Mouse (Mus musculus) megakaryocyte, adult 5-6 weeks (primary cell): ENCODE data around the gene Tmem37. TPM values are rescaled to one million over a fixed set of nuclear protein-coding genes. Genes with fewer than 3 reads are reported as not detected.
A peak's percentile ranks its signal among the peaks of the same experiment; 100 is the strongest.

Source experiments
- ATAC-seq: 2 replicates; pipeline ENCODE4 v1.8.0; 2016; ENCODE audit warnings: mild to moderate bottlenecking, inconsistent platforms; ENCODE audit not compliant: poor library complexity, severe bottlenecking
- total RNA-seq, 2 experiments: library from RNA; stranded (forward) in 1 of 2; stranded (reverse) in 1 of 2; fragments of 153-499, 151-499 nt in 1 of 2; fragments of 221-1000, 200-1000 nt in 1 of 2; gene quantifications; 2 replicates each; pipeline versions ENCODE4 v1.2.3 to v1.2.4; 2015 to 2017

Gene Tmem37
- total RNA-seq, 2 experiments from 2014 or later: not detected

GRCm38 (mm10) chr1:120060687-120061086, 13.2 kb downstream of the Tmem37 start:
- ATAC-seq: no peak

- ATAC-seq: no peak
Observed at GRCm38 (mm10) chr1:120057674-120058430, 16.0 kb downstream of the Tmem37 start.

- ATAC-seq: peak; percentile 20; the same call in 1 of the 2 replicates
Observed at GRCm38 (mm10) chr1:120057044-120057443, 16.8 kb downstream of the Tmem37 start.

- no peak for ATAC-seq
Observed at GRCm38 (mm10) chr1:120056236-120056635, 17.6 kb downstream of the Tmem37 start.

- peak; percentile 90 for ATAC-seq
Observed at GRCm38 (mm10) chr1:120055475-120055874, 18.4 kb downstream of the Tmem37 start.

GRCm38 (mm10) chr1:120054997-120055396, 18.9 kb downstream of the Tmem37 start:
- ATAC-seq: peak; percentile 14

- ATAC-seq: no peak
Observed at GRCm38 (mm10) chr1:120051070-120051469, 22.8 kb downstream of the Tmem37 start.

- ATAC-seq: no peak
Observed at GRCm38 (mm10) chr1:120047325-120047724, 26.5 kb downstream of the Tmem37 start.

DNA sequence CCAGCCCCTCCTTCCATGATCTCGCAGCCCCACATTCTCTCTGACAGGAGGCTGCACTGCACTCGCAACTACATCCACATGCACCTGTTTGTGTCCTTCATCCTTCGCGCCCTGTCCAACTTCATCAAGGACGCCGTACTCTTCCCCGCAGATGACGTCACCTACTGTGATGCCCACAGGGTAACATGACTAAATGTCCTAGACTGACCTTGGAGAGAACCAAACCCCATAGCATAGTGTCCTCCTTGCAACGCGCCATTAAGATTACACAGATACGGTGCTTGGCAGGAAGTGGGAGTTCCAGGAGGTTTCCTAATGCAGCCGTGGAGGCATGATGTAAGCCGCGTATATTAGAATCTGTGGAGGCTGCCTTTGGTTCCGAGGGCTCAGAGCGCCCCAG, 29.3 kb downstream of the Tmem37 start:
- peak; percentile 47 for ATAC-seq

- ATAC-seq: no peak
Observed at GRCm38 (mm10) chr1:120042421-120042820, 31.5 kb downstream of the Tmem37 start.

DNA sequence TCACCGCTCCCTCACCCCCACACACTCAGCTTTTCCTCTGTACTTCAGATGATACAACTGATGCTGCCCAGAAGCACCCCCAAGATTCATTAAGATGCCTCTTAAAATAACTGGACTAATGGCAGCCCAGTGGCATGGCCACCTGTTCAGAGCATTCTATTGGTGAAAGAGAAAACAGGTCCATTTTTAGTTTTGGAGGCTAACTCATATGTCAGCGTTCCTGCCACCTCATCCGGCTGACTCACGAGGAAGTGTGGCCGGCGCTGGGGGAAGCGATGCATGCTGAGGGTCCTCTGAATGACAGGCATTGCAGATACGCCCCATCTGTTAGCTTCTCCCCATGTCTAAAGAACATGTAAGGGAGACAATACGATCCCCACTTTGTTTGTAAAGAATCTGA, 35.3 kb downstream of the Tmem37 start:
- ATAC-seq: no peak

GRCm38 (mm10) chr1:120037021-120037683, 36.7 kb downstream of the Tmem37 start:
- no peak for ATAC-seq

DNA sequence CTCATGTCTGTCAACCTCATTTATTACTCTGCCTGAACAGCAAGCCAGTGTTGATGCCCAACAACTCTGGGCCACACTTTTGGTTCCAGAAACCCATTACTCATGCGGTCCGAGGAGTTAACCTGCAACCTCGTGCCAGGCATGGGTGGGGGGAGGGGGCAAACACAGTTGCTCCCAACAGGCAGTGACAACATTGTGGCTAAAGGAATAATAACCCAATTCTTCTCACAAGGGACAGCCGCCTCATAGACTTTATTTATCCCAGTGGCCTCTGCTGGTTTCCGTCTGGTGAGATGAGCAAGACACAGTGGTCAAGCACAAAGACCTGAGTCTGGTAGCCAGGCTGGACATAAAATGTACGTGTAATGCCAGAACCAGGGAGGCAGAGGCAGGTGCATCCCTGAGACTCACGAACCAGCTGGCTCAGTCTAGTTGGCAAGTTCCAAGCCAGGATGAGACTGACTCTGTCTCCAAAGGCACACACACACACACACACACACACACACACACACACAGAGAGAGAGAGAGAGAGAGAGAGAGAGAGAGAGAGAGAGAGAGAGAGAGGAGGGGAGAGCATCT, 38.3 kb downstream of the Tmem37 start:
- no peak for ATAC-seq

- no peak for ATAC-seq
Observed at GRCm38 (mm10) chr1:120034793-120035192, 39.1 kb downstream of the Tmem37 start.

DNA sequence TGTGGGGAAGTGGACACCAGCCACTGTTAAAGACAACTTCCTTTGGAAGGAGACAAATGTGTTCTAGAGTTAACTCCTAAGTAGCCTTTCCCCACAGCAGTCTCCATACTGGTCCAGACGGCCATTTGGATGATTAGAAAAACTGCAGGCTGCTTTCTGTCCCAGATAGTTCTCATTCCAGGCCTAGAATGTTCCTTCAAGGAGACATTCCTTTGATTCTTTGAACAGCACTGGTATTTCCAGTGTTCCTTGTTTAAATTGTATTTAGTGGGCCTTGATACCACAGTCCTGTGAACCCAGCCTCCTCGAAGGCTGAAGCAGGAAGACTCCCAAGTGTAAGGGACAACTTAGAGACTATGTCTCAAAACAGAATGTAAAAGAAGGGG, 40.4 kb downstream of the Tmem37 start:
- ATAC-seq: no peak

DNA sequence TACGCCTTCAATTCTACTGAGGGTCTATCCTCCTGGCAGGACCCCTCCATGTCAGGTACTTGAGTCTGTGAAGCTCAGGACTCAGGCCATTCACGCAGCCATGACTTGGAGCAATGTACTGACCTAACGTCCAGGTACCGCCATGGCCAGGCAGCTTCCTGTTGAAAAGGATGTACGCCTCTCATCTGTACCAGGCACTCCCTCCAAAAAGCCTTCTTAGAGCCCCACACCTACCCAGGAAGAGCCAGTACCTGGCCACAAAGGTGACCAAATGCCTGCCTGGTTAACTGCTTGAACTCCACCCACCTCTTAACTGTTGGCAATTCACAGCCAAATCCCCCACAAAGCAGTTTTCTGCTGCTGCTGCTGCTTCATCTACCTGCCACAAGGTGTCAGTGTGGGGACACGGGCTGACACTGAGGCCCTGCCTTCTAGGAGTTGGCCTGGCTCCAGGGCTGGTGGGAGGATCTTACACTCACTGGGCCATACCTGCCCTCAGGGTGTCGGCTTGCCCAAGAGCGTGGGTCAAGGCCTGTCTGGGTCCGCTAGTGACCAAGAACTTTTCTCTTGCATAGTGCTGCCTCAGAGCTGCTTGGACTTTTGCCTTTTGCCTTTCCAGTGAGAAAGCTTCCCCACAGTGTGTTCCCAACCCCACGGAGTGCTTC, 40.9 kb downstream of the Tmem37 start:
- peak; percentile 90 for ATAC-seq

DNA sequence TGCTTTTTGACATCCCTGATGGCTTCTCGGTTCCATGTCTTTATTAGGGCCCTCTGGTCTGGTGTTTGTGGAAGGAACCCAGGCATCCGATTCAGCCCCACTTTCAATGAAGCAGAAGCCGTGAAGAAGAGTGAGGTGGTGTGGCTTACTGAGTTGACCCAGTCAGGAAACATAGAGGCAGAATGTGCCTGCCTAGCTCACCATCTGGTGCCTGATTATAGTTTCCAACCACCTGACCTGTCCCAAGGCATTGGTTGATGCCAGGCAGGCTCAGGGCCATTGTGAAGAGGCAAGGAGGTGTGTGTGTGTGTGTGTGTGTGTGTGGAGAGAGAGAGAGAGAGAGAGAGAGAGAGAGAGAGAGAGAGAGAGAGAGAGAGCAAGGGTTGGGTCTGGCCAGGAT, 43.4 kb downstream of the Tmem37 start:
- no peak for ATAC-seq

DNA sequence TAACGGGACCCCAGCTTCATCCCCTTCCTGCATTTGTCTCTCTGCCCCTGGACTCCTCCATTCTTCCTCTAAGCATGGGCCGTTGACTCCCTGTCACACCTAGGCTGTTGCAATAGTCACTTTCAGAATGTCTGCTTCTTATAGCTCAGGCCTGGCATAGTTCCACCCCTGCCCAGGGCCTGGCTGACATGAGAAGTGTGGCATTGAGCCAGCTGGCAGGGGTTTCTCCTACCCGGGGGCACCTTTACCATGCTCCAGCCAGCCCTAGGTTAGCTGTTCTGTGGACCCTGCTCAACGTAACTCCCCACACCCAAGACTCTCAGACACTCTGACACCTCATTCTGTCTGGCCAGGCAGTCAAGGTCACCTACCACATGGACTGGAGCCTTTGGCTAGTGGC, 46.2 kb downstream of the Tmem37 start:
- no peak for ATAC-seq

GRCm38 (mm10) chr1:120025050-120025439, 48.8 kb downstream of the Tmem37 start:
- no peak for ATAC-seq

GRCm38 (mm10) chr1:120024331-120025049, 49.4 kb downstream of the Tmem37 start:
- no peak for ATAC-seq

GRCm38 (mm10) chr1:120021951-120022350, 51.9 kb downstream of the Tmem37 start:
- no peak for ATAC-seq
